Mouse (Mus musculus): ENCODE measurements at regions not wholly inside any gene's neighbourhood (a gene's known extent, or its start where the extent isn't known, plus 50 kb on each side); places are given as distances from the start of the nearest gene placed in this dataset.

GRCm38 (mm10) chr12:69023594-69023993 lies 135.4 kb downstream of the Rps29 start:
- Histone ChIP-seq H3K36me3 (ENCODE audit: control insufficient read depth, insufficient read depth, low read length) (no peaks in the 10 kb centered on the region), H3K9me3 (ENCODE audit: control insufficient read depth, low read length) (no peaks in the 10 kb centered on the region), H3K27ac (ENCODE audit: low read depth, low read length) (no peak overlapping the region), H3K4me1 (replicated peaks; ENCODE audit: control insufficient read depth, insufficient read depth, low read length) (no peaks in the 10 kb centered on the region), H3K4me2 (replicated peaks; ENCODE audit: low read depth, low read length) (no peak overlapping the region), H3K27me3 (ENCODE audit: control insufficient read depth, insufficient read depth, low read length) (no peaks in the 10 kb centered on the region), H3K4me3 (ENCODE audit: low read depth, low read length) (no peak overlapping the region), H3K9ac (ENCODE audit: low read depth, low read length) (no peak overlapping the region)
- ATAC-seq (ENCODE audit: low FRiP score) (no peak), DNase-seq (ENCODE audit: low spot score) (peak; percentile 2)
- WGBS: 53% methylated on average over 17 of the region's 17 CpGs

GRCm38 (mm10) chr12:69016705-69017306 lies 142.2 kb downstream of the Rps29 start:
- H3K27me3 ChIP-seq (ENCODE audit: control insufficient read depth, insufficient read depth, low read length): no peaks in the 10 kb centered on the region
- no peak overlapping the region for H3K9ac ChIP-seq (ENCODE audit: low read depth, low read length)
- DNase-seq (ENCODE audit: low spot score) (no peak), ATAC-seq (ENCODE audit: low FRiP score) (no peak)
- no peaks in the 10 kb centered on the region for H3K9me3 ChIP-seq (ENCODE audit: control insufficient read depth, low read length)
- WGBS: 80% methylated on average over 7 of the region's 7 CpGs
- H3K4me1 ChIP-seq (replicated peaks; ENCODE audit: control insufficient read depth, insufficient read depth, low read length): no peaks in the 10 kb centered on the region
- H3K4me2 ChIP-seq (replicated peaks; ENCODE audit: low read depth, low read length): no peak overlapping the region
- no peaks in the 10 kb centered on the region for H3K36me3 ChIP-seq (ENCODE audit: control insufficient read depth, insufficient read depth, low read length)
- H3K4me3 ChIP-seq (ENCODE audit: low read depth, low read length): no peak overlapping the region
- H3K27ac ChIP-seq (ENCODE audit: low read depth, low read length): no peak overlapping the region

GRCm38 (mm10) chr12:69005141-69005540 lies 153.8 kb downstream of the Rps29 start:
- no peak overlapping the region for H3K27ac ChIP-seq (ENCODE audit: low read depth, low read length)
- no peaks in the 10 kb centered on the region for H3K4me1 ChIP-seq (replicated peaks; ENCODE audit: control insufficient read depth, insufficient read depth, low read length)
- H3K36me3 ChIP-seq (ENCODE audit: control insufficient read depth, insufficient read depth, low read length): no peaks in the 10 kb centered on the region
- no peaks in the 10 kb centered on the region for H3K27me3 ChIP-seq (ENCODE audit: control insufficient read depth, insufficient read depth, low read length)
- no peak overlapping the region for H3K4me2 ChIP-seq (replicated peaks; ENCODE audit: low read depth, low read length)
- DNase-seq (ENCODE audit: low spot score) (no peak), ATAC-seq (ENCODE audit: low FRiP score) (no peak)
- no peaks in the 10 kb centered on the region for H3K9me3 ChIP-seq (ENCODE audit: control insufficient read depth, low read length)
- H3K9ac ChIP-seq (ENCODE audit: low read depth, low read length): no peak overlapping the region
- no peak overlapping the region for H3K4me3 ChIP-seq (ENCODE audit: low read depth, low read length)

GRCm38 (mm10) chr12:69002106-69002505 lies 156.9 kb downstream of the Rps29 start:
- H3K9me3 ChIP-seq (ENCODE audit: control insufficient read depth, low read length): no peaks in the 10 kb centered on the region
- H3K4me1 ChIP-seq (replicated peaks; ENCODE audit: control insufficient read depth, insufficient read depth, low read length): no peaks in the 10 kb centered on the region

GRCm38 (mm10) chr12:68997259-68997658 lies 161.7 kb downstream of the Rps29 start:
- Histone ChIP-seq H3K27ac (ENCODE audit: low read depth, low read length) (no peak overlapping the region), H3K4me1 (replicated peaks; ENCODE audit: control insufficient read depth, insufficient read depth, low read length) (no peaks in the 10 kb centered on the region), H3K27me3 (ENCODE audit: control insufficient read depth, insufficient read depth, low read length) (no peaks in the 10 kb centered on the region), H3K9ac (ENCODE audit: low read depth, low read length) (no peak overlapping the region), H3K4me3 (ENCODE audit: low read depth, low read length) (no peak overlapping the region), H3K36me3 (ENCODE audit: control insufficient read depth, insufficient read depth, low read length) (no peaks in the 10 kb centered on the region), H3K9me3 (ENCODE audit: control insufficient read depth, low read length) (no peaks in the 10 kb centered on the region), H3K4me2 (replicated peaks; ENCODE audit: low read depth, low read length) (no peak overlapping the region)
- 81% methylated on average over 6 of the region's 6 CpGs for WGBS
- ATAC-seq (ENCODE audit: low FRiP score) (no peak), DNase-seq (ENCODE audit: low spot score) (no peak)

More at GRCm38 (mm10) chr12:69002106-69002505, 156.9 kb downstream of the Rps29 start:
- Histone ChIP-seq H3K4me2 (replicated peaks; ENCODE audit: low read depth, low read length) (no peak overlapping the region), H3K9ac (ENCODE audit: low read depth, low read length) (no peak overlapping the region), H3K27me3 (ENCODE audit: control insufficient read depth, insufficient read depth, low read length) (no peaks in the 10 kb centered on the region), H3K36me3 (ENCODE audit: control insufficient read depth, insufficient read depth, low read length) (no peaks in the 10 kb centered on the region), H3K4me3 (ENCODE audit: low read depth, low read length) (no peak overlapping the region), H3K27ac (ENCODE audit: low read depth, low read length) (no peak overlapping the region)
- ATAC-seq (ENCODE audit: low FRiP score) (no peak), DNase-seq (ENCODE audit: low spot score) (no peak)
- WGBS: 95% methylated on average over 5 of the region's 5 CpGs

GRCm38 (mm10) chr12:68996740-68997139 lies 162.2 kb downstream of the Rps29 start:
- Histone ChIP-seq H3K9me3 (ENCODE audit: control insufficient read depth, low read length) (no peaks in the 10 kb centered on the region), H3K4me1 (replicated peaks; ENCODE audit: control insufficient read depth, insufficient read depth, low read length) (no peaks in the 10 kb centered on the region), H3K4me3 (ENCODE audit: low read depth, low read length) (no peak overlapping the region), H3K4me2 (replicated peaks; ENCODE audit: low read depth, low read length) (no peak overlapping the region), H3K27me3 (ENCODE audit: control insufficient read depth, insufficient read depth, low read length) (no peaks in the 10 kb centered on the region), H3K36me3 (ENCODE audit: control insufficient read depth, insufficient read depth, low read length) (no peaks in the 10 kb centered on the region), H3K27ac (ENCODE audit: low read depth, low read length) (no peak overlapping the region), H3K9ac (ENCODE audit: low read depth, low read length) (no peak overlapping the region)
- DNase-seq (ENCODE audit: low spot score): peak; percentile 5
- WGBS: 58% methylated on average over 12 of the region's 12 CpGs
- peak; percentile 56 for ATAC-seq (ENCODE audit: low FRiP score)

- ATAC-seq (ENCODE audit: low FRiP score): no peak
- WGBS: 93% methylated on average over 4 of the region's 4 CpGs
- Histone ChIP-seq H3K4me1 (replicated peaks; ENCODE audit: control insufficient read depth, insufficient read depth, low read length) (no peaks in the 10 kb centered on the region), H3K36me3 (ENCODE audit: control insufficient read depth, insufficient read depth, low read length) (no peaks in the 10 kb centered on the region), H3K4me3 (ENCODE audit: low read depth, low read length) (no peak overlapping the region), H3K4me2 (replicated peaks; ENCODE audit: low read depth, low read length) (no peak overlapping the region), H3K9ac (ENCODE audit: low read depth, low read length) (no peak overlapping the region), H3K27ac (ENCODE audit: low read depth, low read length) (no peak overlapping the region), H3K27me3 (ENCODE audit: control insufficient read depth, insufficient read depth, low read length) (no peaks in the 10 kb centered on the region), H3K9me3 (ENCODE audit: control insufficient read depth, low read length) (no peaks in the 10 kb centered on the region)
- DNase-seq (ENCODE audit: low spot score): no peak
Observed at GRCm38 (mm10) chr12:68980640-68981039, 178.3 kb downstream of the Rps29 start.

- no peak for DNase-seq (ENCODE audit: low spot score)
- WGBS: 82% methylated on average over 4 of the region's 4 CpGs
- H3K9me3 ChIP-seq (ENCODE audit: control insufficient read depth, low read length): no peaks in the 10 kb centered on the region
Observed at GRCm38 (mm10) chr12:68980173-68980572, 178.8 kb downstream of the Rps29 start.

GRCm38 (mm10) chr12:68979232-68979631 lies 179.8 kb downstream of the Rps29 start:
- H3K4me3 ChIP-seq (ENCODE audit: low read depth, low read length): no peak overlapping the region
- no peak overlapping the region for H3K27ac ChIP-seq (ENCODE audit: low read depth, low read length)
- H3K36me3 ChIP-seq (ENCODE audit: control insufficient read depth, insufficient read depth, low read length): no peaks in the 10 kb centered on the region
- H3K27me3 ChIP-seq (ENCODE audit: control insufficient read depth, insufficient read depth, low read length): no peaks in the 10 kb centered on the region
- no peak overlapping the region for H3K9ac ChIP-seq (ENCODE audit: low read depth, low read length)
- no peaks in the 10 kb centered on the region for H3K4me1 ChIP-seq (replicated peaks; ENCODE audit: control insufficient read depth, insufficient read depth, low read length)
- no peak overlapping the region for H3K4me2 ChIP-seq (replicated peaks; ENCODE audit: low read depth, low read length)
- no peaks in the 10 kb centered on the region for H3K9me3 ChIP-seq (ENCODE audit: control insufficient read depth, low read length)
- WGBS: 88% methylated on average over 3 of the region's 3 CpGs
- DNase-seq (ENCODE audit: low spot score): no peak
- no peak for ATAC-seq (ENCODE audit: low FRiP score)

More at GRCm38 (mm10) chr12:68980173-68980572, 178.8 kb downstream of the Rps29 start:
- no peak overlapping the region for H3K9ac ChIP-seq (ENCODE audit: low read depth, low read length)
- H3K4me1 ChIP-seq (replicated peaks; ENCODE audit: control insufficient read depth, insufficient read depth, low read length): no peaks in the 10 kb centered on the region
- H3K4me3 ChIP-seq (ENCODE audit: low read depth, low read length): no peak overlapping the region
- no peaks in the 10 kb centered on the region for H3K27me3 ChIP-seq (ENCODE audit: control insufficient read depth, insufficient read depth, low read length)
- no peak overlapping the region for H3K27ac ChIP-seq (ENCODE audit: low read depth, low read length)
- H3K4me2 ChIP-seq (replicated peaks; ENCODE audit: low read depth, low read length): no peak overlapping the region
- H3K36me3 ChIP-seq (ENCODE audit: control insufficient read depth, insufficient read depth, low read length): no peaks in the 10 kb centered on the region
- ATAC-seq (ENCODE audit: low FRiP score): no peak
